Mouse (Mus musculus) limb, embryonic 15.5 days (tissue): Measurements from ENCODE around the gene Crygd. TPM values are rescaled to one million over a fixed set of nuclear protein-coding genes. Genes with fewer than 3 reads are reported as not detected.

Experiments
- ATAC-seq: fragments of 200-750 bp; cut with Nextera tagmentation; 2 replicates; pipeline ENCODE4 v1.8.0; 2017; ENCODE audit warnings: low read depth, moderate TSS enrichment; ENCODE audit not compliant: insufficient number of reproducible peaks, low FRiP score, low TSS enrichment
- H3K27ac ChIP-seq: fragments of 300-500 bp; sonication (generic); 2 replicates; pipeline ENCODE4 v1.5.1; 2015; ENCODE audit warnings: moderate library complexity, mild to moderate bottlenecking, inconsistent platforms
- H3K27me3 ChIP-seq: fragments of 300-500 bp; sonication (generic); 2 replicates; pipeline ENCODE4 v1.6.1; 2015; ENCODE audit warnings: inconsistent platforms
- H3K36me3 ChIP-seq: fragments of 300-500 bp; sonication (generic); 2 replicates; pipeline ENCODE4 v1.6.1; 2015; ENCODE audit warnings: inconsistent platforms
- H3K4me1 ChIP-seq: fragments of 300-500 bp; sonication (generic); 2 replicates; pipeline ENCODE4 v1.6.1; 2015; ENCODE audit warnings: inconsistent platforms
- H3K4me2 ChIP-seq: fragments of 300-500 bp; sonication (generic); 2 replicates; pipeline ENCODE4 v1.6.1; 2015; ENCODE audit warnings: mild to moderate bottlenecking, inconsistent platforms
- H3K4me3 ChIP-seq: fragments of 300-500 bp; sonication (generic); 2 replicates; pipeline ENCODE4 v1.5.1; 2015; ENCODE audit warnings: mild to moderate bottlenecking, inconsistent platforms
- H3K9ac ChIP-seq: fragments of 300-500 bp; sonication (generic); 2 replicates; pipeline ENCODE4 v1.6.1; 2015; ENCODE audit warnings: inconsistent platforms
- H3K9me3 ChIP-seq: fragments of 300-500 bp; sonication (generic); 2 replicates; pipeline ENCODE4 v1.6.1; 2016; ENCODE audit warnings: inconsistent platforms
- WGBS: fragments of 180-500 bp; shearing (Covaris S2); methylation state at CpG from one replicate; pipeline ENCODE4 v1.1.7; 2015; 5-methylcytosine and 5-hydroxymethylcytosine counted together
- polyA plus RNA-seq: library from polyadenylated mRNA; unstranded; fragments of >200 nt; fragmentation: Nextera tagmentation; extraction: Ambion mirVana; gene quantifications from 2 replicates; pipeline ENCODE4 v1.2.1, GENCODE M21; 2015

Crygd gene
- not detected in 2 replicates for polyA plus RNA-seq

DNA sequence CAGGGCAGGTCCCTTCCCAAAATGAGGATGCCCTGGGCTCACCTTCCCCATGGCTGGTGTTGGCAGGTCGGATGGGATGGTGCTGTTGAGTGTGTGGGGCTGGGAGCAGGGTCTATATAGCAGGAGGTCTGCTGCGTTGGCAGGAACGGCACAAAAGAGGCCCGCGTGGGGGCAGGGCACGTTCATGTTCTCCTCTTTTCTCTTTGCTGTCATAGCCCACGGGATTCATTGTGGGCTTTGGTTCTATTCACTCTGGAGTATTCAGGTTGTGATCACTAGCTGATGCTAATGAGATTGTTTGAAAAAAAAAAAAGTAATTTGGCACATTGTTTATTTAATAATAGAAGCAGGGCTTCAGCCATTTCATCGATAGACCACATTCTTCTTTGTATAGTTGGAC is at the start of gene Crygd:
Crygd (minus strand) TSS at position 101 of the 400 bp plus-strand sequence.
- Histone ChIP-seq H3K4me2 (no peak within 1 kb of the TSS), H3K27me3 (no peaks in the 10 kb centered on the region), H3K27ac (no peak within 1 kb of the TSS), H3K36me3 (no peaks in the 10 kb centered on the region), H3K9me3 (no peaks in the 10 kb centered on the region), H3K9ac (no peak within 1 kb of the TSS), H3K4me3 (no peak within 1 kb of the TSS), H3K4me1 (no peaks in the 10 kb centered on the region)
- WGBS: 89% methylated on average over 8 of the region's 8 CpGs
- no peak for ATAC-seq

DNA sequence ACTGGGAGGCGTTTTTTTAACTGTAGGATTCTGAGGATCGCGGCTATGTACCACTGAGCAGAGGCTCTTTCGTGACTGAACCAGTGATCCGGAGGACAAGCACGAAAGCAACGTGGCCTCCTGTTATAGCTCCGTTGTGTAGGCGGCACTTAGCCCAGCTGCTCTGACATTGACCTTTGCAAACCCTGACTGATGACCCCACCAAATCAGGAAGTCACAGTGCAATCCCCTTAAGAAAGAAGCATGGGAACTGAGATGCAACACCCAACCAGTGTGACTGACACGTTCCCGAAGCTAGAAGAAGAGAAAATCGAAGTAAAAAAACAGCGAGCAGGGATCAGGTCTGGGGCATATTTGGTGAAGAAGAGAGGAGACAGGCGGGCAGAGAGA is 49.5 kb upstream of the Crygd start:
- Histone ChIP-seq H3K9me3 (no peaks in the 10 kb centered on the region), H3K9ac (no peak overlapping the region), H3K36me3 (no peaks in the 10 kb centered on the region), H3K27ac (no peak overlapping the region), H3K4me2 (peak overlapping the region; percentile 27), H3K4me3 (0 out of 2 replicates have a peak overlapping the region, but pooled peaks have one; percentile 4), H3K27me3 (no peaks in the 10 kb centered on the region), H3K4me1 (peaks cover 8% of the 10 kb centered on the region; the same call in 1 of the 2 replicates)
- no peak for ATAC-seq
- WGBS: 59% methylated on average over 14 of the region's 14 CpGs

DNA sequence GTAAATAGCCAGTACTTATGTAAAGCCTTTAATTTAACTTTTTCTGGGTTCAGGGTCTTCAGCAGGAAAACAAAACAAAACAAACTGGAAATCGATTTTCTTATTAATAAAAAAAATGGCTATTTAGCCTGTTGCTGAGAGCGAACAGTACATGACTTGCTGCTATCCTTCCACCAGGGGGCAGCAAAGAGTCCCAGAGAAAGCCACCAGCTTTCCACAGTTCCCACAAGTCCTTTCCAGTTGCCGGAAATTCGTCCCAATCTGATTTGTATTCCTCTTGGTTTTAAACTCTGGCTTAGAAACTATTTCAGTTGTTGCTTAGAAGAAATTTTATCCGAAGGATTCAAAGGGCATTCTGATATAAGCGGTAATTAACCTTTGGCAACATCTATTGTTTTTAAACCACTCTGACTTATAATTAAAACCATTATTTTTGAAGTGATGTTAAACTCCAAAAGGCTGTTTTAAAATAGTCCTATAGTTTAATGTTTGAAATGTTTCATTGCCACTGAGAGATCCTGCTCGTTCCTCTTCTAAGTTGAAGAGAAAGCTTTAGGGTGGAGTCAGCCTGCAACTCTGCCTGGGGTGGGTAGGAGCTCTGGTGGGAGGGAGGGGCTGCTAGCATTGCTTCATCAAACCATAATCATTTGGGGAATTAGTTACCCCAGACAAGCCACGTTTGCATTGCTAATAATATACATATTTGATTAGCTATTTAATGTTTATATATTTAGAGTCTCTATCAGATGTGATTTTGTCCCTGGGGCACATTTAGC is 49.0 kb upstream of the Crygd start:
- Histone ChIP-seq H3K9me3 (no peaks in the 10 kb centered on the region), H3K27me3 (no peaks in the 10 kb centered on the region), H3K27ac (no peak overlapping the region), H3K9ac (no peak overlapping the region), H3K4me3 (peak overlapping the region; percentile 4; the same call in 1 of the 2 replicates), H3K36me3 (no peaks in the 10 kb centered on the region), H3K4me1 (peaks cover 8% of the 10 kb centered on the region; the same call in 1 of the 2 replicates), H3K4me2 (peak overlapping the region; percentile 27)
- 11% methylated on average over 8 of the region's 8 CpGs for whole genome bisulfite sequencing
- ATAC-seq: no peak

DNA sequence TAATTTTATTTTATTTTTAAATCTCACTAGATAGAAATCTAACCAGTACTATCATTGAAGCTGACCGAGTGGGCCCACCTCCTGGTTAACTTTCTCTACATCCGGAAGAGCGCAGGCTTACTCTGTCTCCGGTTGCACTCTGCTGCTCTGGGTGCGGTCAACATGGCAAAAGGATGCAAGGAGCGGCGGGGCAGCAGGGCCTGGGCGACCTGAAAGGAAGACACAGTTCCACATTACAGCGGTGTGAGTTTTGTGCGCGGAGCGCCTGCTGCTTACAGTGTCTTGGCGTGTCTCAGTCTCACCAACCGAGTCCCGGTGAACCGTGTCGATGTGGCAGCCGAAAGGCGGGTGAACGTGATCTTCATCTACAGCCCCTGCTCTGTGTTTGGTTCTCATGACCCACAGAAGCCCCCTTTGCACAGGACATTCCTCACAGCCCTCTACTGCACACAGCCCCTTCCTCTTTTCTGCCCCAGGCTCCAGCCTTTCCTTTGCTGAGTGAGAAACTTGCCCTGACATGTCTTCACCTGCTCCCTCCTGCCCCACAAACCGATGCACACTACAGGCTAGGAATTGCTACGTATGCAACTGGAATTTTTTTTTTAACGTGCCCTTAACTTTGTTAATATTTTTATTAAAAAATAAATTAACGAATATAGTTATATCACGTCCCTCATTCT is 46.6 kb upstream of the Crygd start:
- Histone ChIP-seq H3K36me3 (no peaks in the 10 kb centered on the region), H3K4me2 (no peak overlapping the region), H3K4me1 (peaks cover 8% of the 10 kb centered on the region; the same call in 1 of the 2 replicates), H3K27ac (no peak overlapping the region), H3K9me3 (no peaks in the 10 kb centered on the region), H3K9ac (no peak overlapping the region), H3K27me3 (no peaks in the 10 kb centered on the region), H3K4me3 (no peak overlapping the region)
- 70% methylated on average over 25 of the region's 25 CpGs for whole genome bisulfite sequencing
- no peak for ATAC-seq

DNA sequence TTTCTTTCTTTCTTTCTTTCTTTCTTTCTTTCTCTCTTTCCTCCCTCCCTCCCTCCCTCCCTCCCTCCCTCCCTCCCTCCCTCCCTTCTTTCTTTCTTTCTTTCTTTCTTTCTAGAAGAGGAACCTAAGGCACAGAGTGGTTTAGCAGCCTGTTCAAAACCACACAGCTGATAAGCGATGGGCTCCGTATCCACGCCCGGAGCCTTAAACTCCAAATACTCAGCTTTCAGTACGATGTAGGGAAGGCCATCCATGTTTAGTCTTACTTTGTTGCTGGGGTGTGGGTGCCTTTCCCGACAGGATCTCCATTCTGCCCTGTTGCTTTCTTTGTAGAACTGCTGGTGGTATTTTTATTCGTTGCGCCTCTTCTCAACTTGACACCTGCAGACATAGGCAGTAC is 45.9 kb upstream of the Crygd start:
- Histone ChIP-seq H3K36me3 (no peaks in the 10 kb centered on the region), H3K27me3 (no peaks in the 10 kb centered on the region), H3K4me3 (no peak overlapping the region), H3K9me3 (no peaks in the 10 kb centered on the region), H3K4me1 (peaks cover 8% of the 10 kb centered on the region; the same call in 1 of the 2 replicates), H3K9ac (no peak overlapping the region), H3K4me2 (no peak overlapping the region), H3K27ac (no peak overlapping the region)
- ATAC-seq: no peak
- WGBS: 80% methylated on average over 8 of the region's 8 CpGs

DNA sequence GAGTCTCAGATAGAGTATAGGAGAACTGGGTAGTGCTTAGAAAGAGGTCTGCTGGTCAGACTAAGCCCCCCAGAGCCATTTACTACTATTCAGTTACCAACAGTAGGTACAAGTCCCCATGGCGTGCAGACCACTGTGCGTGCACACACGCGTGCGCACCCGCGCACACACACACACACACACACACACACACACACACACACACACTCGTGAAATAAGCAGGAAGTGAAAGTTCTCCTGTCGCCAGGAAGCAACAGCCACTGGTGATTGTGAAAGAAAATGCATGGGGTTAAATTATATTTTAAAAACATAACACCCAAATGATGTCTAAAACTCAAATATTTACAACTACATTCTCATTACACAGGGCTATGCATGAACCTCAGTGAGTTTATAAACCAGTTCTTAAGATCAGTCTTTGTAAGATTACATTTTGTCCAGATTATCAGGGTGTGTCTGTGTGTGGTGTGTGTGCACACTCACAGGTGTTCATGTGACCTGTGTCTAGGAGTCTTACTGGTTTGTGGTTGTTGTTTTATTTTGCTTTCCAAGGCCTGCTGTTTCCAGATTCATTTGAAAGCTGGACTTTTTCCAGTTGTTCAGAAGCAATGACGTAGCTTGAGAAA is 44.5 kb upstream of the Crygd start:
- Histone ChIP-seq H3K4me3 (no peak overlapping the region), H3K27me3 (no peaks in the 10 kb centered on the region), H3K9ac (no peak overlapping the region), H3K27ac (no peak overlapping the region), H3K4me1 (peaks cover 4% of the 10 kb centered on the region; the same call in 1 of the 2 replicates), H3K36me3 (no peaks in the 10 kb centered on the region), H3K9me3 (no peaks in the 10 kb centered on the region), H3K4me2 (no peak overlapping the region)
- WGBS: 83% methylated on average over 10 of the region's 10 CpGs
- ATAC-seq: no peak

DNA sequence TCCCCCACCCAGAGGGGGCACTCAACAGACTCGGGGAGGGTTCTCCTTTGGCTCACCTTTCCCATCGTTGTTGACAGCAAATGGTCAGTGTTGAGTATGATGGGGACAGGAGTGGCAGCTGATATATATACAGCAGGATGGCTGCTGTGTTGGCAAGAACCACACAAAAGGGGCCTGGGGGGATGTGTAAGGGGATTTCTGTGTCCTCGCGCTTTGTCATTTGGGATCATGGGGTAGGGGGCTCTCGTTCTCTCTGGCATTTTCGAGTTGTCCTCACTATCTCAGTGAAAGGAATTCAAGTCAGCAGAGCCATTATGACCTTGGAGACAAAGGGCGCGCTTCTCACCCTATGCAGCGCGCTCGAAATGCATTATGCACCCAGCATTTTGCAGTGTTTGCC is 40.0 kb upstream of the Crygd start, which contains the start of gene Cryga:
Cryga (minus strand) TSS at position 101 of the 400 bp plus-strand sequence.
- no peaks in the 10 kb centered on the region for H3K36me3 ChIP-seq
- H3K4me3 ChIP-seq: no peak within 1 kb of the TSS
- H3K4me1 ChIP-seq: no peaks in the 10 kb centered on the region
- no peaks in the 10 kb centered on the region for H3K27me3 ChIP-seq
- H3K9ac ChIP-seq: no peak within 1 kb of the TSS
- no peaks in the 10 kb centered on the region for H3K9me3 ChIP-seq
- no peak for ATAC-seq
- 90% methylated on average over 11 of the region's 11 CpGs for WGBS
- no peak within 1 kb of the TSS for H3K4me2 ChIP-seq
- no peak within 1 kb of the TSS for H3K27ac ChIP-seq

DNA sequence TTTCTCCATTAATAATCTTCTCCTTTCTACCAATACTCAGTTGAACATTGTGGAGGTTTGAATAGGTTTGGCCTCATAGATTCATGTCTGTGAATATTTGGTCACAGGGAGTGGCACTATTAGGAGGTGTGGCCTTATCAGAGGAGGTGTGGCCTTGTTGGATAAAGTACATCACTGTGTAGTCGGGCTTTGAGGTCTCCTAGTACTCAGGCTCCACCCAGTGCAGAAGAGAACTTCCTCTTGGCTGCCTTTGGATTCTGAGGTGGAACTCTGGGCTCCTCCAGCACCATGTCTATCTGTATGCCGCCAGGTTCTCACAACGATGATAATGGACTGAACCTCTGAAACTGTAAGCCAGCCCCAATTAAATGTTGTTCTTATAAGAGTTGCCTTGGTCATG is 33.7 kb upstream of the Crygd start:
- H3K9ac ChIP-seq: no peak overlapping the region
- H3K4me1 ChIP-seq: no peaks in the 10 kb centered on the region
- 80% methylated on average over 3 of the region's 3 CpGs for whole genome bisulfite sequencing
- H3K9me3 ChIP-seq: no peaks in the 10 kb centered on the region
- no peaks in the 10 kb centered on the region for H3K27me3 ChIP-seq
- no peak overlapping the region for H3K4me3 ChIP-seq
- ATAC-seq: no peak
- no peaks in the 10 kb centered on the region for H3K36me3 ChIP-seq
- no peak overlapping the region for H3K27ac ChIP-seq
- no peak overlapping the region for H3K4me2 ChIP-seq

DNA sequence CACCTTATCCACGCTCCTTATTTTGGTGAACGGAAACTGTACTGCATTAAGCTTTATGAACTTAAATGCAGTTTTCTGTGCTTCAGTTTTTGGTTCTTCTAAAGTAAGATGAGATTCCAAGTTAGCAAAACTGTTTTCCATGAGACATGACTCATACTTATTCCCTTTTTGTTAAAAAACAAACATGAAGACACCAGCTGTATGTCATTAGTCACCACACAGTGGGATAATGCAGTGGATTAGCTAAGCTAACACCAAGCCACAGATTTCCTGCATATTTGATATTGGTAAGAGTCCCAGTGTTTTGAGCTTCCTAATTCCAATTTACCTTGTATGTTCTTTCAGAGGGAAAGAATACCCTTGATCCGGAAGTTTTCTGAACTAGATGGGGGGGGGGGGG is 28.3 kb upstream of the Crygd start:
- ATAC-seq: no peak
- Histone ChIP-seq H3K9me3 (no peaks in the 10 kb centered on the region), H3K9ac (no peak overlapping the region)

DNA sequence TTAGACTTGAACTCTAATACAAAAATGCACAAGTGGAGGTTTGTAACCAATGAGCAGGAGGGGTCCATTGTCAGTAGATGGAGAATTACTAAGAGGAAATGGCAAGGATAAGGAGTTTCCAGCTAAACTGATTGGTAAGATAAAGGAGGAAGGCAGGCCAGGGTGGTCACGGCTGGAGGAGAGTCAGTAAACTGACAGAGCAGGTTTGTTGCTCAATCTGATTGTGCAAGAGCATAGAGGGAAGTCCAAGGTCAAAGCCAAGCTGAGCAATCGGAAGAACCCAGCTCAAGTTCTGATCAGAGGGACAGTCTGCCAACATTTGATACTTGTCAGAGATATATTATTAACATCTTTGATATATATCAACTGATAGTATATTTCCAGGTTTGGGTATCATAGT is 27.1 kb upstream of the Crygd start:
- Histone ChIP-seq H3K27ac (no peak overlapping the region), H3K4me1 (no peaks in the 10 kb centered on the region), H3K9ac (no peak overlapping the region), H3K27me3 (no peaks in the 10 kb centered on the region), H3K4me3 (no peak overlapping the region), H3K36me3 (no peaks in the 10 kb centered on the region), H3K4me2 (no peak overlapping the region), H3K9me3 (no peaks in the 10 kb centered on the region)
- no peak for ATAC-seq
- 58% methylated on average over 2 of the region's 2 CpGs for WGBS

More for the DNA sequence above, 28.3 kb upstream of the Crygd start:
- no peak overlapping the region for H3K4me2 ChIP-seq
- H3K4me3 ChIP-seq: no peak overlapping the region
- 87% methylated on average over 3 of the region's 3 CpGs for WGBS
- H3K36me3 ChIP-seq: no peaks in the 10 kb centered on the region
- H3K27ac ChIP-seq: no peak overlapping the region
- no peaks in the 10 kb centered on the region for H3K4me1 ChIP-seq
- H3K27me3 ChIP-seq: no peaks in the 10 kb centered on the region

DNA sequence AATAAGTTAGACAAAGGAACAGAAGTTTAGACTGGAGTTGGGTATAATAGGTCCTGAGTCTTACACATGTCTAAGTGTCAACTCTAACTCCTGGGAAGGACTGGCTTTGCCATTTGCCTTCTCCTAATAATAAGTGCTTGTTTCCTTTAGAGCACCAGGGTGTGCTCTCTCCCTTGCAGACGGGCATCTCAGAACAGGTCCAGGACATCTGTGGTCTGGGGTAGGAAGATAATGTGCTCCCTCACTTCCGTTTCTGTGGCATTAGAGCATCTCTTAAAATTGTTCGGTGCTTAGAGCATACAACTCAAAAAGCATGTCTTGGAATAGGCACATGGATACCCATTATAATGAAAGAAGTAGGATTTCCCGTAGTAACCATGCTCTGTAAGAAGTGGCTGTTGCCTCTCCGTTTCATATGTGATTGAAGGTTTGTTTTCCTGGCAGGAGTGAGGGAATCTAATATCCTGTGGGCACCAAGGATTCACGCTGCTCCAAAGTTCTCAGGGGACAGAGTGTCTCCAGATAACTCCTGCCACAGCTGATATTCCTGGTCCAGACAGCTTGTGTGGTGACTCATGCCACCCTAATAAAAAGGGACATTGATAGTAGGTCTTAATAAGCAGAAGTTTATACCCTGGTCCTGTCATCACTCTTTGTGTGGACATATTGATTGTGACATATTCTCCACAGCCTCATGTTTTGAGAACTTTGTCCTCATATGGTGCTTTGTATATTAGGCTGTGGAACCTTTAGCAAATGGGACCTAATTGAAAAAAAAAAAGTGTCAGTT is 25.5 kb upstream of the Crygd start:
- WGBS: 78% methylated on average over 6 of the region's 6 CpGs
- ATAC-seq: no peak

More for the DNA sequence above, 25.5 kb upstream of the Crygd start:
- Histone ChIP-seq H3K9ac (no peak overlapping the region), H3K4me1 (no peaks in the 10 kb centered on the region), H3K4me3 (no peak overlapping the region), H3K27ac (no peak overlapping the region), H3K9me3 (no peaks in the 10 kb centered on the region), H3K4me2 (no peak overlapping the region), H3K36me3 (no peaks in the 10 kb centered on the region), H3K27me3 (no peaks in the 10 kb centered on the region)
